Mouse (Mus musculus): ENCODE data around the gene Parp11. TPM values are rescaled to one million over a fixed set of nuclear protein-coding genes. Genes with fewer than 3 reads are reported as not detected.

Gene Parp11
- polyA plus RNA-seq, 1 experiment = 25.4 TPM

DNA sequence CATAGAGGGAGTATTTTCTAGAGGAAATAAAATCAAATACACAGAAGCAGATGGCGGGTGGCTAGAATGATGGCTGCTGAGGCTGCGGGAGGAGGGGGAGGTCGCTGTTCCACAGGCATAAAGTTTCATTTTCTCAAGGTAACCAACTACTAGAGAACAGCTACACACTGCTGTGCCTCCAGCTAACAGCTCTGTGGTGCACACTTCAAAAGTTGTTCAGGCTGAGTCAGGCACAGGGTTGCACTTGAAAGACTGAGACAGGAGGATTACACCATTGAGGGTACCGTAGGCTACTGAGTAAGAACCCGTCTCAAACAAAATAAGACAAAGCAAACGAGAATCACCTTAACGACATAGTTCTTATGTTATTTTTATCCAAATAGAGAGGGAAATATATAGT, 90.4 kb downstream of the Parp11 start:
- TF ChIP-seq EP300 (IDR thresholded peaks at IDR 0.05; ENCODE audit: insufficient read depth, low read depth, low read length) = no peak
- TF ChIP-seq POLR2A (IDR thresholded peaks at IDR 0.05; ENCODE audit: insufficient read depth, low read length) = no peak
- no peak for TF ChIP-seq CTCF (IDR thresholded peaks at IDR 0.05; ENCODE audit: low read depth, low read length)
- Histone ChIP-seq H3K9me3 (replicated peaks; ENCODE audit: control insufficient read depth, insufficient read depth, low read length, poor library complexity, severe bottlenecking) (no peaks in the 10 kb centered on the region), H3K4me1 (ENCODE audit: control insufficient read depth, insufficient read depth, low read length) (no peaks in the 10 kb centered on the region), H3K4me3 (ENCODE audit: low read depth, low read length) (no peak overlapping the region), H3K27ac (ENCODE audit: insufficient read depth, low read length) (no peak overlapping the region), H3K36me3 (ENCODE audit: control insufficient read depth, insufficient read depth, low read length, poor library complexity, severe bottlenecking) (no peaks in the 10 kb centered on the region), H3K9ac (ENCODE audit: low read depth, poor library complexity, severe bottlenecking) (no peak overlapping the region), H3K27me3 (ENCODE audit: control insufficient read depth, insufficient read depth, low read length, poor library complexity, severe bottlenecking) (no peaks in the 10 kb centered on the region)

DNA sequence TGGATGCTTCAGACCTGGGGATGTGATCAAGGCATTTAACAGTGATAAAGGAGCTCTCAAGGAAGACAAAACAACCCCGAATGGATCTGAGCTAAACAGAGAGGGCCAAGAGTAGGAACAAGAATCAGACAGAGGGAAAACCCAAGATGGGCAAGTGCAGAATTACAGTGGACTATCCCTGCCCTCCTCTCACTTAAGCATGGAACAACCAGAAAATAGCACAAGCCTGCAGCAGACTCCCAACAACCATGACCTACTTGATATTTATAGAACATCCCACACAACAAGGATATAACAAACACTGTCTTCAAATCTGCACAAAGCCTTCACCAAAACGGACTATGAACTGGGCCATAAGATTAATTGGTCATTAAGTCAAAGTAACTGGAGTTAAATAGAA, 91.5 kb downstream of the Parp11 start:
- no peak for TF ChIP-seq CTCF (IDR thresholded peaks at IDR 0.05; ENCODE audit: low read depth, low read length)
- no peak for TF ChIP-seq EP300 (IDR thresholded peaks at IDR 0.05; ENCODE audit: insufficient read depth, low read depth, low read length)
- no peak for TF ChIP-seq POLR2A (IDR thresholded peaks at IDR 0.05; ENCODE audit: insufficient read depth, low read length)
- Histone ChIP-seq H3K27me3 (ENCODE audit: control insufficient read depth, insufficient read depth, low read length, poor library complexity, severe bottlenecking) (no peaks in the 10 kb centered on the region), H3K4me1 (ENCODE audit: control insufficient read depth, insufficient read depth, low read length) (no peaks in the 10 kb centered on the region), H3K9me3 (replicated peaks; ENCODE audit: control insufficient read depth, insufficient read depth, low read length, poor library complexity, severe bottlenecking) (no peaks in the 10 kb centered on the region), H3K36me3 (ENCODE audit: control insufficient read depth, insufficient read depth, low read length, poor library complexity, severe bottlenecking) (no peaks in the 10 kb centered on the region), H3K4me3 (ENCODE audit: low read depth, low read length) (no peak overlapping the region), H3K27ac (ENCODE audit: insufficient read depth, low read length) (no peak overlapping the region), H3K9ac (ENCODE audit: low read depth, poor library complexity, severe bottlenecking) (no peak overlapping the region)

DNA sequence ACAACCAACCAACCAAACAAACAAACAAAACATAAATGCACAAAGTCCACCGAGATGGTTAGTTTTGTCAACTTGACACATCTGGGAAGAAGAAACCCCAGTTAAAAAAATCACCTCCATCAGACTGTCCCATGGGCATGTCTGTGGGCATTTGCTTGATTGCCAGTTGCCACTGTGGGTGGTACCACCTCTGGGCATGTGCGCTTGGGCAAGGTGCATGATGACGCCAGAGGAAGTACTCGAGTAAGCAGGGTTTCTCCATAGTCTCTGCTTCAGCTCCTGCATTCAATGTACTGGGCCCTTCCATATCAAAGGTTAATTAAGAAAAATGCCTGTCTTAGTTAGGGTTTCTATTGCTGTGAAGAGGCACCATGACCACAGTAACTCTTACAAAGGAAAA, 92.6 kb downstream of the Parp11 start:
- Histone ChIP-seq H3K36me3 (ENCODE audit: control insufficient read depth, insufficient read depth, low read length, poor library complexity, severe bottlenecking) (no peaks in the 10 kb centered on the region), H3K27ac (ENCODE audit: insufficient read depth, low read length) (no peak overlapping the region), H3K9ac (ENCODE audit: low read depth, poor library complexity, severe bottlenecking) (no peak overlapping the region), H3K4me1 (ENCODE audit: control insufficient read depth, insufficient read depth, low read length) (no peaks in the 10 kb centered on the region), H3K27me3 (ENCODE audit: control insufficient read depth, insufficient read depth, low read length, poor library complexity, severe bottlenecking) (no peaks in the 10 kb centered on the region), H3K4me3 (ENCODE audit: low read depth, low read length) (no peak overlapping the region), H3K9me3 (replicated peaks; ENCODE audit: control insufficient read depth, insufficient read depth, low read length, poor library complexity, severe bottlenecking) (no peaks in the 10 kb centered on the region)
- TF ChIP-seq EP300 (IDR thresholded peaks at IDR 0.05; ENCODE audit: insufficient read depth, low read depth, low read length) (no peak), CTCF (IDR thresholded peaks at IDR 0.05; ENCODE audit: low read depth, low read length) (no peak), POLR2A (IDR thresholded peaks at IDR 0.05; ENCODE audit: insufficient read depth, low read length) (no peak)

DNA sequence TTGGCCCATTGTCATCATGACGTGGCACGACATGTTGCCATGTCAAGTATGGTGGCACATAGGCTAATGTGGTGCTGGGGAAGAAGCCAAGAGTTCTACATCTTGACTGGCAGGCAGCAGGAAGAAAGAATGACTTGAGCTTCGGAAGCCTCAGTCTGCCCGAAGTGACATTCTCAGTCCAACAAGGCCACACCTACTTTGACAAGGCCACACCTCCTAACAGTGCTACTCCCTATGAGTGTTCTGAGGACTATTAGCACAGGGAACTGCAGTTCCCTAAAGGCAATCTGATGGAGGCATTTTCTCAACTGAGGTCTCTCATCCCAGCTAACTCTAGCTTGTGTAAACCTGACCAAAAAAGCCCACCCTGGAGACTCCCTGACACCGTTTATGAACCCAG, 93.0 kb downstream of the Parp11 start:
- no peak for TF ChIP-seq CTCF (IDR thresholded peaks at IDR 0.05; ENCODE audit: low read depth, low read length)
- no peak for TF ChIP-seq EP300 (IDR thresholded peaks at IDR 0.05; ENCODE audit: insufficient read depth, low read depth, low read length)
- no peak for TF ChIP-seq POLR2A (IDR thresholded peaks at IDR 0.05; ENCODE audit: insufficient read depth, low read length)

DNA sequence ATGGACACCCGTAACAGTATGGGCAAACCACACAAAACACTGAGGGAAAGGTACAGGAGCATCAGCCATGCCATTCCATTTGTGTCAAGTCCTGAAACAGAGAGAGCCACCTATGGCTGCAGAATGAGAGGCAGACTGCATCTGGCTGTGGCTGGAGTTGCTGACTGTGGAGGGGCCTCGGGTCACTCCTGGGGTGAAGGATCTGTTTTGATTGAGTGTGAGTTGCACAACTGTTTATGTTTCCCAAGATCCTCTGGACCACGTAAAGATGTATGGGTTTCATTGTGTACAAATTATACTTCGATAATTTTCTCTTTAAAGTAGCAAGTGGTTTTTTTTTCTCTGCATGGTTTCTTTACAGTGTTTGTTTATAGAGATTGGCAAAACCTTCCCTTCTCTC, 93.9 kb downstream of the Parp11 start:
- no peaks in the 10 kb centered on the region for H3K9me3 ChIP-seq (replicated peaks; ENCODE audit: control insufficient read depth, insufficient read depth, low read length, poor library complexity, severe bottlenecking)
- TF ChIP-seq CTCF (IDR thresholded peaks at IDR 0.05; ENCODE audit: low read depth, low read length) = no peak
- no peak for TF ChIP-seq EP300 (IDR thresholded peaks at IDR 0.05; ENCODE audit: insufficient read depth, low read depth, low read length)
- TF ChIP-seq POLR2A (IDR thresholded peaks at IDR 0.05; ENCODE audit: insufficient read depth, low read length) = no peak
- H3K27ac ChIP-seq (ENCODE audit: insufficient read depth, low read length) = no peak overlapping the region
- H3K9ac ChIP-seq (ENCODE audit: low read depth, poor library complexity, severe bottlenecking) = no peak overlapping the region
- H3K4me1 ChIP-seq (ENCODE audit: control insufficient read depth, insufficient read depth, low read length) = no peaks in the 10 kb centered on the region
- no peak overlapping the region for H3K4me3 ChIP-seq (ENCODE audit: low read depth, low read length)
- H3K36me3 ChIP-seq (ENCODE audit: control insufficient read depth, insufficient read depth, low read length, poor library complexity, severe bottlenecking) = no peaks in the 10 kb centered on the region
- H3K27me3 ChIP-seq (ENCODE audit: control insufficient read depth, insufficient read depth, low read length, poor library complexity, severe bottlenecking) = no peaks in the 10 kb centered on the region

More for the DNA sequence above, 93.0 kb downstream of the Parp11 start:
- no peak overlapping the region for H3K4me3 ChIP-seq (ENCODE audit: low read depth, low read length)
- no peaks in the 10 kb centered on the region for H3K27me3 ChIP-seq (ENCODE audit: control insufficient read depth, insufficient read depth, low read length, poor library complexity, severe bottlenecking)
- H3K9me3 ChIP-seq (replicated peaks; ENCODE audit: control insufficient read depth, insufficient read depth, low read length, poor library complexity, severe bottlenecking) = no peaks in the 10 kb centered on the region
- H3K9ac ChIP-seq (ENCODE audit: low read depth, poor library complexity, severe bottlenecking) = no peak overlapping the region
- H3K4me1 ChIP-seq (ENCODE audit: control insufficient read depth, insufficient read depth, low read length) = no peaks in the 10 kb centered on the region
- H3K36me3 ChIP-seq (ENCODE audit: control insufficient read depth, insufficient read depth, low read length, poor library complexity, severe bottlenecking) = no peaks in the 10 kb centered on the region
- H3K27ac ChIP-seq (ENCODE audit: insufficient read depth, low read length) = no peak overlapping the region

DNA sequence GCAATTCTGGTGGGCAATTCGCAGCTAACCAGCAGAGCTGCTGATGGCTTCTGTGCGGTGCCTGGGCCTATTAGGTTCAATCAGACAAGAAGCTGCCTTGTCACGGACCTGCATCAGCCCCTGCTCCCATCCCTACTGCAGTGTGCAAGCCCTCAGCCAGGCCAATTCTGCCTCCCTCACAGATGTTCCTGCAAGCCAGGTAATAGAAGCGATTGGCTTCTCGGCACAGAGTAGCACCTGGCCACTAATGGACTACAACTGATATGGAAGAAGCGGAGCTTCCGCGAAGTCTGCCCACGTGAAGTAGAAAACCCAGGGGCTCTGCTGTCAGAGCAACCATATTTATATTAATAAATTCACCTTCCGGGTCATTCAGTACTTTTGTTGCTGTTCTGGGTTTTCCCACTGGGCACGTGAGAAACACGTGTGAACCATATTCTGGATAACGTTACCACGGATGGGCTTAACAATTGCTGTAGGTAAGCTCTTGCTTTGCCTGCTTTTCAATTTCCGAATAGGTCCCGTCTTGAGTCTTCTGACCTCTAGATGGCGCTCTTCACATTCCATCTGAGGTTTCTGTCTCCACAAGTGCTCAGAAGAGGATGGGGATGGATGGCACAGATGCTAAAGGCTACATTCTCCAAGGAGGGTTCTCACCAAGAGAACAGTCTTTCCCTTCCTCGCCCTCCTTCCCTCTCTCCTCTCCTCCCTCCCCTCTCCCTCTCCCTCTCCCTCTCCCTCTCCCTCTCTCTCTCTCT, 95.2 kb downstream of the Parp11 start:
- H3K36me3 ChIP-seq (ENCODE audit: control insufficient read depth, insufficient read depth, low read length, poor library complexity, severe bottlenecking) = no peaks in the 10 kb centered on the region
- no peak overlapping the region for H3K27ac ChIP-seq (ENCODE audit: insufficient read depth, low read length)
- H3K4me1 ChIP-seq (ENCODE audit: control insufficient read depth, insufficient read depth, low read length) = no peaks in the 10 kb centered on the region
- no peaks in the 10 kb centered on the region for H3K27me3 ChIP-seq (ENCODE audit: control insufficient read depth, insufficient read depth, low read length, poor library complexity, severe bottlenecking)
- H3K4me3 ChIP-seq (ENCODE audit: low read depth, low read length) = no peak overlapping the region
- TF ChIP-seq EP300 (IDR thresholded peaks at IDR 0.05; ENCODE audit: insufficient read depth, low read depth, low read length) (no peak), CTCF (IDR thresholded peaks at IDR 0.05; ENCODE audit: low read depth, low read length) (peak; percentile 22)
- no peaks in the 10 kb centered on the region for H3K9me3 ChIP-seq (replicated peaks; ENCODE audit: control insufficient read depth, insufficient read depth, low read length, poor library complexity, severe bottlenecking)
- no peak overlapping the region for H3K9ac ChIP-seq (ENCODE audit: low read depth, poor library complexity, severe bottlenecking)

Other genes starting within 250 kb of the Parp11 start
- 0.19 and 0.21 TPM in 2 replicates for gene Cracr2a, start 114.5 kb downstream of the Parp11 start, polyA plus RNA-seq (2011; ENCODE audit: insufficient read depth, insufficient read length, low read depth, missing spikeins)

Data from ES-Bruce4 (cell line).